Mouse (Mus musculus) mouse embryonic stem cell (cell line): ENCODE data around the gene Skint1.
"Not testable (repeated sequence)": the region's sequence is repeated elsewhere in the genome, so short reads cannot be mapped to it uniquely, and the experiment has no call there.

Experiments
- in situ Hi-C, 2 experiments: fragments of 300-500 bp; cut with MboI; formaldehyde crosslinking; loops; 1 replicate in 1 of 2; 3 replicates in 1 of 2; pipeline ENCODE4 v1.14.3; 2019 to 2020; ENCODE audit warnings: low sequenced_read_pairs in 2 of 2, low pct_unique_long_range_greater_than_20kb in 1 of 2, mixed read lengths in 1 of 2; ENCODE audit not compliant: unreplicated experiment in 1 of 2

The Skint1 gene

GRCm38 (mm10) chr4:112005969-112006368 lies at the start of gene Skint1:
Gene Skint1 (plus strand): TSS chr4:112006269.
- in situ Hi-C loops: no loop called here

- in situ Hi-C loops: no loop called here
Observed at GRCm38 (mm10) chr4:111961309-111961708, 44.8 kb upstream of the Skint1 start.

DNA sequence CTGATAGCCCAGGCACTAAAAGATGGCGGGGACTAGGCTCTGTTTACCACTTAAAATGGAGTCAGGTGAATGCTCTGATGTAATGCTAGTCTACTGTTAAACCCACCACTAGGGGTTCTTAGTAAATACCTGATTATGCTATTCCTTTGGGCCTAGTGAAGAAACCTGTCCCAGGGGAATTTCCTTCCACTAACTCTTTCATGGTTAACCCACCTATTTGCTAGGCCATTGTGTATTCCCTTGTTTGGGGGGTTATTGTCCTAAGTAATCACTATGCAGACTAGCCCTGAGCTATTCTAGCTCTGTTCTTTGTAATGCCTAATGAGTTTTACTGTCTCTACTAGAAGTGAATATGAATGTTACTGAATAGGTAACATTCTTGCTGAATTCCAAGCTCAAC lies 42.8 kb upstream of the Skint1 start:
- in situ Hi-C loops: not testable (repeated sequence)

DNA sequence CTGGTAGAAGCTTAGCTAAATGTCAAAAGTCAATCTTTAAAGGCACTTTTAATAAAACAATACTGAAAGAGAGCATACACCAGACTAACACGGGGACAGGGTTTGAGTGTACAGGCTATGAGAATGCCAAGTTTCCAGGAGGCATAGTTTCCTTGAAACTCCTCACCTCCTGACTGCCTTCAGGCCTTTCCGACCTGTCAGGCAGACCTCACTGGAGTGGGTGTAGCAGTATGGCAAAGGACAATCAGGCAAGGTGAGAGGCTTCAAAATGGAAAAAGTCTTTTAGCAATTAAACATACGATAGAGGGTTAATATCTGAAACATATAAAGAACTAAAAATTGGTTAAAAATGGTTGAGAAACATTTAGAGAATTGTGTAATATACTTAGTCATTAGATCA lies 42.4 kb upstream of the Skint1 start:
- in situ Hi-C loops: no loop called here

DNA sequence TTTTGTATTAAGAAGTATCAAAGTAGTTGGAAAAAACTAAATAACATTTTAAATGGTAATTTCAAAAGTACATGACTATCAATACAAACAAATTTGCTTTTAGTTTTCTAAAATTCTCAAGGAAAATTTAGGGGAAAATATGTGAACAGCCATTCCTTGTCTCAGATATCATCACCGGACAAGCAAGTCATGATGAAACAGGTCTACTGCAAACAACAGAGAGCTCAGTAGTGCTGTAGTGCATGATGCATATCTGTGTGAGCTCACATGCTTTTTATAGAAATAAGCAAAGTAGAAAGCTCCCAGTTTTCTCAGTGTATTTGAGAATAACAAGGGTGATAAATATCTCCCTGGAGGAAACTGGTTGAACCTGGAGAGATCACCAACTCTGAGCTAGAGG lies 33.4 kb upstream of the Skint1 start, which contains the start of gene Skint7:
TSS of gene Skint7 (plus strand) at position 301 of the 400 bp plus-strand sequence.
- in situ Hi-C loops: no loop called here

GRCm38 (mm10) chr4:112071716-112072115 lies 65.6 kb downstream of the Skint1 start, which contains the start of gene Skint4:
Gene Skint4 (plus strand): TSS chr4:112072016.
- in situ Hi-C loops: no loop called here
